Mouse (Mus musculus): ENCODE data around the gene Hpse2.

- TF ChIP-seq CTCF (conservative IDR thresholded peaks at IDR 0.05; ENCODE audit: low read length) (no peak), POU5F1 (IDR thresholded peaks at IDR 0.05; ENCODE audit: borderline replicate concordance, low read length) (no peak), NANOG (IDR thresholded peaks at IDR 0.05; ENCODE audit: borderline replicate concordance, low read length) (no peak)
Observed at GRCm38 (mm10) chr19:42745869-42746224, 642.3 kb downstream of the Hpse2 start.

Measured in E14TG2a.4 (cell line).